Mouse (Mus musculus) liver, embryonic 14.5 days (tissue): ENCODE data around the gene Zyg11b. TPM values are rescaled to one million over a fixed set of nuclear protein-coding genes. Genes with fewer than 3 reads are reported as not detected.
A peak's percentile ranks its signal among the peaks of the same experiment; 100 is the strongest.

Experiments used
- ATAC-seq: fragments of 200-750 bp; cut with Nextera tagmentation; 2 replicates; pipeline ENCODE4 v1.8.0; 2017; ENCODE audit warnings: moderate number of reproducible peaks, mild to moderate bottlenecking, moderate library complexity; ENCODE audit not compliant: insufficient read depth
- DNase-seq, 3 experiments: peaks; one replicate each; pipeline ENCODE4 v3.0.0-alpha.2; 2012 to 2013; ENCODE audit warnings: low read depth in 3 of 3, low spot score in 3 of 3
- H3K27ac ChIP-seq: fragments of 300-500 bp; sonication (generic); 2 replicates; pipeline ENCODE4 v1.5.1; 2014; ENCODE audit warnings: moderate library complexity, mild to moderate bottlenecking, control low read depth, inconsistent platforms
- H3K27me3 ChIP-seq: fragments of 300-500 bp; sonication (generic); 2 replicates; pipeline ENCODE4 v1.6.1; 2014; ENCODE audit warnings: mild to moderate bottlenecking, low read length, moderate library complexity; ENCODE audit not compliant: control insufficient read depth, insufficient read depth
- H3K36me3 ChIP-seq: fragments of 300-500 bp; sonication (generic); replicated peaks from 2 replicates; pipeline ENCODE4 v1.6.1; 2014; ENCODE audit warnings: low read depth; ENCODE audit not compliant: control insufficient read depth, insufficient read depth
- H3K4me1 ChIP-seq, 2 experiments: fragments of 200-500 bp in 1 of 2; fragments of 300-500 bp in 1 of 2; sonication (generic) in 1 of 2; replicated peaks; 2 replicates each; pipeline ENCODE4 v1.6.1; 2012 to 2014; ENCODE audit warnings: antibody characterized with exemption in 1 of 2, inconsistent platforms in 1 of 2, low read length in 1 of 2; ENCODE audit not compliant: control insufficient read depth in 2 of 2, insufficient read depth in 2 of 2
- H3K4me2 ChIP-seq: fragments of 300-500 bp; sonication (generic); 2 replicates; pipeline ENCODE4 v1.6.1; 2014; ENCODE audit warnings: low read depth, mild to moderate bottlenecking, control low read depth, moderate library complexity
- H3K4me3 ChIP-seq, 2 experiments: fragments of 200-500 bp in 1 of 2; fragments of 300-500 bp in 1 of 2; sonication (generic) in 1 of 2; 2 replicates each; pipeline ENCODE4 v1.5.1; 2012 to 2014; ENCODE audit warnings: low read depth in 2 of 2, low read length in 2 of 2, mild to moderate bottlenecking in 2 of 2, control low read depth in 1 of 2, inconsistent platforms in 1 of 2, moderate library complexity in 1 of 2; ENCODE audit not compliant: insufficient read depth in 1 of 2
- H3K9ac ChIP-seq: fragments of 300-500 bp; sonication (generic); replicated peaks from 2 replicates; pipeline ENCODE4 v1.6.1; 2014; ENCODE audit warnings: mild to moderate bottlenecking, control low read depth, moderate library complexity
- H3K9me3 ChIP-seq: fragments of 300-500 bp; sonication (generic); 2 replicates; pipeline ENCODE4 v1.6.1; 2016; ENCODE audit warnings: low read length, mixed read lengths; ENCODE audit not compliant: control insufficient read depth
- CTCF ChIP-seq: IDR thresholded peaks from 2 replicates; pipeline ENCODE4 v1.5.1; 2016; ENCODE audit warnings: antibody characterized with exemption, low read depth, control low read depth
- EP300 ChIP-seq: IDR thresholded peaks from 2 replicates; pipeline ENCODE4 v1.6.1; 2016; ENCODE audit warnings: antibody characterized with exemption, low read depth
- WGBS: fragments of 180-500 bp; shearing (Covaris S2); extraction: QIAGEN DNeasy Blood & Tissue Kit; methylation state at CpG from one replicate; pipeline ENCODE4 v1.1.7; 2014; ENCODE audit not compliant: insufficient replicate concordance; 5-methylcytosine and 5-hydroxymethylcytosine counted together
- polyA plus RNA-seq, 2 experiments: library from polyadenylated mRNA; depleted of rRNA in 1 of 2; stranded (reverse) in 1 of 2; unstranded in 1 of 2; fragments of >200 nt; fragmentation: Nextera tagmentation in 1 of 2; extraction: Ambion mirVana in 1 of 2; gene quantifications; 2 replicates each; pipeline versions ENCODE4 v1.2.1 to v1.2.3; 2012 to 2014

Zyg11b gene
- polyA plus RNA-seq, 2 experiments: 2.2 to 2.3 TPM

GRCm38 (mm10) chr4:108253317-108253716 is 47.6 kb downstream of the Zyg11b start:
- Histone ChIP-seq H3K4me2 (no peak overlapping the region), H3K27me3 (no peaks in the 10 kb centered on the region), H3K9ac (no peak overlapping the region), H3K4me3 (no peak overlapping the region), H3K9me3 (no peaks in the 10 kb centered on the region), H3K36me3 (peaks cover 2% of the 10 kb centered on the region; the same call in 1 of the 2 replicates), H3K4me1 (no peaks in the 10 kb centered on the region), H3K27ac (no peak overlapping the region)
- no peak for TF ChIP-seq EP300
- peak; percentile 45 for TF ChIP-seq CTCF
- WGBS: 83% methylated on average over 6 of the region's 6 CpGs
- ATAC-seq (no peak), DNase-seq (no peak)

DNA sequence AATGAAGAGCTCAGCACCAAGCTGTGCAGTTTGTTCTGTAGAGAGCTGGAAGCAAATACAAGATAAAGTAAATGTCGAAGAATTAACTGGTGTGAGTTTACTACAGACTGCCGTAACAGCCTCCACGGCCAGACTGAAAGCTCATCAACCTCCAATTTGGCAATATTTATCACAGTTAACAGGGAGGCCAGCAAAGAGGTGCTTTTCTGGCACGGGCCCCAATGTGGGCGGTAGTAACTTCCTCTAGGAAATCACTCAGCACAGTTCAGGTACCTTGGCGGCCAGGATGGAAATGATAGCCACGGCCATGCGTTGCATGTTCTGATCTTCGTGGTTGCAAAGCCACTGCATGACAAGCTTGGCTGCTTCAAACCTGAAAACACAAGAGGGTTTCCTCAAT is 50.4 kb downstream of the Zyg11b start:
- Histone ChIP-seq H3K4me1 (no peaks in the 10 kb centered on the region), H3K27ac (no peak overlapping the region), H3K4me2 (no peak overlapping the region), H3K36me3 (0 out of 2 replicates have a peak, but pooled peaks cover 2% of the 10 kb centered on the region), H3K27me3 (no peaks in the 10 kb centered on the region), H3K4me3 (no peak overlapping the region), H3K9ac (no peak overlapping the region), H3K9me3 (no peaks in the 10 kb centered on the region)
- DNase-seq: no peak
- 48% methylated on average over 9 of the region's 9 CpGs for WGBS
- no peak for ATAC-seq
- no peak for TF ChIP-seq CTCF
- no peak for TF ChIP-seq EP300

- Histone ChIP-seq H3K27ac (no peak overlapping the region), H3K4me2 (no peak overlapping the region), H3K36me3 (peaks cover 2% of the 10 kb centered on the region; the same call in 1 of the 2 replicates), H3K9me3 (no peaks in the 10 kb centered on the region), H3K27me3 (no peaks in the 10 kb centered on the region), H3K4me1 (no peaks in the 10 kb centered on the region), H3K4me3 (no peak overlapping the region), H3K9ac (no peak overlapping the region)
- WGBS: 71% methylated on average over 3 of the region's 3 CpGs
- no peak for DNase-seq
- TF ChIP-seq EP300 (no peak), CTCF (no peak)
- ATAC-seq: no peak
These were observed 51.6 kb downstream of the Zyg11b start for GRCm38 (mm10) chr4:108249314-108249713.

DNA sequence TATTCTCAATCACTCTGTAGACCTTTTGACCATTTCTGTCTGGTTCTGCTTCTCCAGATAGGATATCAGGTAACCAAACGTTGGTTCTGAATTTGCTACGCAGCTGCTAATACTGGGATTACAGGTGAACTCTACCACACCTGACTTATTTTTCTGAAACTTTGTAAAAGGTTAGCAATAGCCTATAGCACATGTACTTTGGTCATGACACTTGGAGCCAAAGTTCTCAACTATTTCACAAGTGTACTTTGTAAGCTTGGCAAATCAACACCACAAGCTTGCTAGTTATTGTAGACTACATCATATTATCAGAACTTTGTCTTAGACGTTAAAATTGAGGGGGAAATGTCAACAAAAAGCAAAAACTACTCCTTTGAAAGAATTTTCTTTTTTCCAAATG is 67.2 kb downstream of the Zyg11b start:
- no peaks in the 10 kb centered on the region; the same call in 1 of the 2 replicates for H3K36me3 ChIP-seq
- ATAC-seq (no peak), DNase-seq (no peak)
- H3K9ac ChIP-seq: no peak overlapping the region
- no peak for TF ChIP-seq EP300
- no peak for TF ChIP-seq CTCF
- WGBS: 62% methylated on average over 3 of the region's 3 CpGs
- no peaks in the 10 kb centered on the region for H3K27me3 ChIP-seq
- no peaks in the 10 kb centered on the region for H3K4me1 ChIP-seq
- no peak overlapping the region for H3K27ac ChIP-seq
- no peak overlapping the region for H3K4me2 ChIP-seq
- no peak overlapping the region for H3K4me3 ChIP-seq
- H3K9me3 ChIP-seq: no peaks in the 10 kb centered on the region

GRCm38 (mm10) chr4:108225341-108225872 is 75.5 kb downstream of the Zyg11b start:
- H3K27ac ChIP-seq: no peak overlapping the region
- 59% methylated on average over 3 of the region's 3 CpGs for WGBS
- H3K27me3 ChIP-seq: no peaks in the 10 kb centered on the region; the same call in 1 of the 2 replicates
- no peak for TF ChIP-seq EP300
- TF ChIP-seq CTCF: no peak
- H3K36me3 ChIP-seq: no peaks in the 10 kb centered on the region
- H3K4me3 ChIP-seq: no peak overlapping the region
- no peak overlapping the region for H3K4me2 ChIP-seq
- no peak overlapping the region for H3K9ac ChIP-seq
- peaks cover 0 to 5% of the 10 kb centered on the region in 2 experiments; a peak in 1 of 4 replicates for H3K4me1 ChIP-seq
- DNase-seq (peak in 2 of 3 experiments; percentile 5 to 9), ATAC-seq (no peak)
- no peaks in the 10 kb centered on the region for H3K9me3 ChIP-seq
